Mouse (Mus musculus): ENCODE data around the gene Trip12. TPM values are rescaled to one million over a fixed set of nuclear protein-coding genes. Genes with fewer than 3 reads are reported as not detected.

Gene Trip12
- polyA plus RNA-seq, 1 experiment from 2014 or later, result 53.1 TPM

- Histone ChIP-seq H3K9me3 (no peaks in the 10 kb centered on the region), H3K36me3 (replicated peaks) (no peaks in the 10 kb centered on the region), H3K4me1 (peaks cover 32% of the 10 kb centered on the region), H3K27ac (no peak overlapping the region), H3K27me3 (replicated peaks) (no peaks in the 10 kb centered on the region), H3K4me2 (peak overlapping the region; percentile 65), H3K9ac (peak overlapping the region; percentile 95; the same call in 1 of the 2 replicates), H3K4me3 (peak overlapping the region; percentile 96)
- ATAC-seq (replicated peaks), result no peak
- 9% methylated on average over 20 of the region's 20 CpGs for WGBS
Measured at GRCm38 (mm10) chr1:84837523-84838145, 2.7 kb downstream of the Trip12 start.

- H3K4me3 ChIP-seq, result no peak overlapping the region
- 86% methylated on average over 2 of the region's 2 CpGs for WGBS
Measured at GRCm38 (mm10) chr1:84825091-84825490, 15.2 kb downstream of the Trip12 start.

GRCm38 (mm10) chr1:84817596-84817995 lies 22.7 kb downstream of the Trip12 start:
- H3K4me1 ChIP-seq, result no peaks in the 10 kb centered on the region
- H3K4me3 ChIP-seq, result no peak overlapping the region
- no peak for ATAC-seq (replicated peaks)
- no peaks in the 10 kb centered on the region for H3K9me3 ChIP-seq
- no peak overlapping the region for H3K9ac ChIP-seq
- no peak overlapping the region for H3K4me2 ChIP-seq
- 95% methylated on average over 1 of the region's 1 CpGs for WGBS
- H3K27ac ChIP-seq, result no peak overlapping the region
- no peaks in the 10 kb centered on the region for H3K27me3 ChIP-seq (replicated peaks)
- no peaks in the 10 kb centered on the region for H3K36me3 ChIP-seq (replicated peaks)

More at GRCm38 (mm10) chr1:84825091-84825490, 15.2 kb downstream of the Trip12 start:
- no peaks in the 10 kb centered on the region for H3K27me3 ChIP-seq (replicated peaks)
- no peaks in the 10 kb centered on the region for H3K9me3 ChIP-seq
- no peaks in the 10 kb centered on the region for H3K36me3 ChIP-seq (replicated peaks)
- H3K27ac ChIP-seq, result no peak overlapping the region
- ATAC-seq (replicated peaks), result no peak
- no peak overlapping the region for H3K9ac ChIP-seq
- no peak overlapping the region for H3K4me2 ChIP-seq
- no peaks in the 10 kb centered on the region for H3K4me1 ChIP-seq

- 86% methylated on average over 1 of the region's 1 CpGs for WGBS
Measured at GRCm38 (mm10) chr1:84803788-84804187, 36.5 kb downstream of the Trip12 start.

GRCm38 (mm10) chr1:84799166-84799565 lies 41.1 kb downstream of the Trip12 start:
- Histone ChIP-seq H3K4me2 (no peak overlapping the region), H3K27me3 (replicated peaks) (no peaks in the 10 kb centered on the region), H3K9me3 (no peaks in the 10 kb centered on the region), H3K27ac (no peak overlapping the region), H3K4me3 (no peak overlapping the region), H3K9ac (no peak overlapping the region), H3K4me1 (no peaks in the 10 kb centered on the region), H3K36me3 (replicated peaks) (no peaks in the 10 kb centered on the region)
- no peak for ATAC-seq (replicated peaks)

More at GRCm38 (mm10) chr1:84803788-84804187, 36.5 kb downstream of the Trip12 start:
- Histone ChIP-seq H3K4me1 (no peaks in the 10 kb centered on the region; the same call in 1 of the 2 replicates), H3K36me3 (replicated peaks) (no peaks in the 10 kb centered on the region), H3K4me3 (no peak overlapping the region), H3K4me2 (no peak overlapping the region), H3K9ac (no peak overlapping the region), H3K27me3 (replicated peaks) (no peaks in the 10 kb centered on the region), H3K9me3 (no peaks in the 10 kb centered on the region), H3K27ac (no peak overlapping the region)
- ATAC-seq (replicated peaks), result no peak

GRCm38 (mm10) chr1:84795335-84795734 lies 45.0 kb downstream of the Trip12 start:
- WGBS, result 92% methylated on average over 7 of the region's 7 CpGs
- no peaks in the 10 kb centered on the region for H3K27me3 ChIP-seq (replicated peaks)
- no peak overlapping the region for H3K9ac ChIP-seq
- no peaks in the 10 kb centered on the region for H3K9me3 ChIP-seq
- H3K27ac ChIP-seq, result no peak overlapping the region
- no peak for ATAC-seq (replicated peaks)
- H3K4me3 ChIP-seq, result no peak overlapping the region
- H3K4me1 ChIP-seq, result no peaks in the 10 kb centered on the region
- H3K4me2 ChIP-seq, result no peak overlapping the region
- H3K36me3 ChIP-seq (replicated peaks), result peaks cover 8% of the 10 kb centered on the region; the same call in 1 of the 2 replicates

GRCm38 (mm10) chr1:84791393-84791792 lies 48.9 kb downstream of the Trip12 start:
- Histone ChIP-seq H3K36me3 (replicated peaks) (peaks cover 8% of the 10 kb centered on the region; the same call in 1 of the 2 replicates), H3K9ac (no peak overlapping the region), H3K4me3 (no peak overlapping the region), H3K27ac (no peak overlapping the region), H3K9me3 (no peaks in the 10 kb centered on the region), H3K4me1 (no peaks in the 10 kb centered on the region), H3K4me2 (no peak overlapping the region), H3K27me3 (replicated peaks) (no peaks in the 10 kb centered on the region)
- 93% methylated on average over 2 of the region's 2 CpGs for WGBS
- ATAC-seq (replicated peaks), result no peak

- no peak for ATAC-seq (replicated peaks)
- Histone ChIP-seq H3K36me3 (replicated peaks) (0 out of 2 replicates have a peak, but pooled peaks cover 6% of the 10 kb centered on the region), H3K4me3 (no peak overlapping the region), H3K27me3 (replicated peaks) (no peaks in the 10 kb centered on the region), H3K9ac (no peak overlapping the region), H3K4me1 (no peaks in the 10 kb centered on the region), H3K27ac (no peak overlapping the region), H3K4me2 (no peak overlapping the region), H3K9me3 (no peaks in the 10 kb centered on the region)
- WGBS, result 93% methylated on average over 3 of the region's 3 CpGs
Measured at GRCm38 (mm10) chr1:84780630-84781029, 59.7 kb downstream of the Trip12 start.

- no peak overlapping the region for H3K9ac ChIP-seq
- H3K27me3 ChIP-seq (replicated peaks), result no peaks in the 10 kb centered on the region
- ATAC-seq (replicated peaks), result no peak
- no peak overlapping the region for H3K4me2 ChIP-seq
- no peak overlapping the region for H3K4me3 ChIP-seq
- no peaks in the 10 kb centered on the region for H3K9me3 ChIP-seq
- no peaks in the 10 kb centered on the region for H3K4me1 ChIP-seq
- 80% methylated on average over 1 of the region's 1 CpGs for WGBS
- H3K27ac ChIP-seq, result no peak overlapping the region
- H3K36me3 ChIP-seq (replicated peaks), result no peaks in the 10 kb centered on the region
Measured at GRCm38 (mm10) chr1:84777455-84777854, 62.9 kb downstream of the Trip12 start.

GRCm38 (mm10) chr1:84758843-84759242 lies 81.5 kb downstream of the Trip12 start:
- H3K4me2 ChIP-seq, result no peak overlapping the region
- ATAC-seq (replicated peaks), result no peak
- H3K4me3 ChIP-seq, result no peak overlapping the region
- WGBS, result 66% methylated on average over 4 of the region's 4 CpGs
- peaks cover 32% of the 10 kb centered on the region for H3K36me3 ChIP-seq (replicated peaks)
- no peak overlapping the region for H3K27ac ChIP-seq
- no peaks in the 10 kb centered on the region for H3K9me3 ChIP-seq
- no peak overlapping the region for H3K9ac ChIP-seq
- H3K4me1 ChIP-seq, result no peaks in the 10 kb centered on the region
- H3K27me3 ChIP-seq (replicated peaks), result no peaks in the 10 kb centered on the region

GRCm38 (mm10) chr1:84742156-84742555 lies 98.2 kb downstream of the Trip12 start:
- H3K4me2 ChIP-seq, result no peak overlapping the region
- no peak overlapping the region for H3K9ac ChIP-seq
- no peak overlapping the region for H3K27ac ChIP-seq
- no peak overlapping the region for H3K4me3 ChIP-seq
- WGBS, result 88% methylated on average over 3 of the region's 3 CpGs
- H3K9me3 ChIP-seq, result no peaks in the 10 kb centered on the region
- H3K27me3 ChIP-seq (replicated peaks), result no peaks in the 10 kb centered on the region
- H3K4me1 ChIP-seq, result no peaks in the 10 kb centered on the region
- ATAC-seq (replicated peaks), result no peak
- H3K36me3 ChIP-seq (replicated peaks), result peaks cover 23% of the 10 kb centered on the region; the same call in 1 of the 2 replicates

- Histone ChIP-seq H3K27ac (no peak overlapping the region), H3K9me3 (no peaks in the 10 kb centered on the region), H3K4me3 (no peak overlapping the region), H3K27me3 (replicated peaks) (no peaks in the 10 kb centered on the region), H3K9ac (no peak overlapping the region), H3K4me1 (no peaks in the 10 kb centered on the region), H3K4me2 (no peak overlapping the region), H3K36me3 (replicated peaks) (peaks cover 26% of the 10 kb centered on the region; the same call in 1 of the 2 replicates)
- no peak for ATAC-seq (replicated peaks)
- WGBS, result 100% methylated on average over 1 of the region's 1 CpGs
Measured at GRCm38 (mm10) chr1:84740080-84740479, 100.2 kb downstream of the Trip12 start.

GRCm38 (mm10) chr1:84737097-84737496 lies 103.2 kb downstream of the Trip12 start:
- no peaks in the 10 kb centered on the region for H3K27me3 ChIP-seq (replicated peaks)
- H3K4me2 ChIP-seq, result no peak overlapping the region
- H3K4me1 ChIP-seq, result no peaks in the 10 kb centered on the region
- H3K9ac ChIP-seq, result no peak overlapping the region
- 56% methylated on average over 1 of the region's 1 CpGs for WGBS
- no peak overlapping the region for H3K4me3 ChIP-seq
- H3K9me3 ChIP-seq, result no peaks in the 10 kb centered on the region
- ATAC-seq (replicated peaks), result no peak
- peaks cover 27% of the 10 kb centered on the region; the same call in 1 of the 2 replicates for H3K36me3 ChIP-seq (replicated peaks)
- H3K27ac ChIP-seq, result no peak overlapping the region

Data from midbrain, embryonic 15.5 days (tissue).